Mouse (Mus musculus) erythroblast, embryonic 14.5 days (primary cell): Measurements from ENCODE around the gene Rasal3.

Source experiments
- GATA1 ChIP-seq: IDR thresholded peaks from 2 replicates; pipeline ENCODE4 v1.6.1; 2012; ENCODE audit warnings: low read length, inconsistent platforms, mixed read lengths
- TAL1 ChIP-seq: IDR thresholded peaks from 3 replicates; pipeline ENCODE4 v1.6.1; 2012; ENCODE audit warnings: low read length, inconsistent platforms, mixed read lengths

- TF ChIP-seq TAL1 (no peak), GATA1 (no peak)
Measured at GRCm38 (mm10) chr17:32358943-32359340, 44.4 kb downstream of the Rasal3 start.
